Mouse (Mus musculus) heart, postnatal 0 days (tissue): Measurements from ENCODE around the gene Tnrc18. TPM values are rescaled to one million over a fixed set of nuclear protein-coding genes. Genes with fewer than 3 reads are reported as not detected.
A peak's percentile ranks its signal among the peaks of the same experiment; 100 is the strongest.

Source experiments
- ATAC-seq: fragments of 200-750 bp; cut with Nextera tagmentation; 2 replicates; pipeline ENCODE4 v1.8.0; 2017; ENCODE audit warnings: low read depth, moderate number of reproducible peaks, moderate library complexity; ENCODE audit not compliant: insufficient read depth
- DNase-seq: peaks from one replicate; pipeline ENCODE4 v3.0.0-alpha.2; 2016; ENCODE audit warnings: low spot score
- H3K27ac ChIP-seq: fragments of 300-500 bp; sonication (generic); 2 replicates; pipeline ENCODE4 v1.5.1; 2014; ENCODE audit warnings: low read depth, mild to moderate bottlenecking
- H3K27me3 ChIP-seq: fragments of 300-500 bp; sonication (generic); 2 replicates; pipeline ENCODE4 v1.6.1; 2014; ENCODE audit warnings: low read length, mixed read lengths; ENCODE audit not compliant: control insufficient read depth, insufficient read depth
- H3K36me3 ChIP-seq: fragments of 300-500 bp; sonication (generic); replicated peaks from 2 replicates; pipeline ENCODE4 v1.6.1; 2014; ENCODE audit warnings: low read length, mixed read lengths; ENCODE audit not compliant: control insufficient read depth, insufficient read depth
- H3K4me1 ChIP-seq: fragments of 300-500 bp; sonication (generic); 2 replicates; pipeline ENCODE4 v1.6.1; 2014; ENCODE audit warnings: antibody characterized with exemption; ENCODE audit not compliant: control insufficient read depth, insufficient read depth
- H3K4me2 ChIP-seq: fragments of 300-500 bp; sonication (generic); 2 replicates; pipeline ENCODE4 v1.6.1; 2014; ENCODE audit warnings: low read depth, mild to moderate bottlenecking, low read length, moderate library complexity
- H3K4me3 ChIP-seq: fragments of 300-500 bp; sonication (generic); 2 replicates; pipeline ENCODE4 v1.5.1; 2014; ENCODE audit warnings: low read depth, low read length
- H3K9ac ChIP-seq: fragments of 300-500 bp; sonication (generic); replicated peaks from 2 replicates; pipeline ENCODE4 v1.6.1; 2014; ENCODE audit warnings: low read depth, low read length, mixed read lengths
- H3K9me3 ChIP-seq: fragments of 300-500 bp; sonication (generic); replicated peaks from 2 replicates; pipeline ENCODE4 v1.6.1; 2016; ENCODE audit warnings: low read length; ENCODE audit not compliant: control insufficient read depth
- CTCF ChIP-seq: IDR thresholded peaks from 2 replicates; pipeline ENCODE4 v1.5.1; 2016; ENCODE audit warnings: antibody characterized with exemption, control low read depth, low read depth
- EP300 ChIP-seq: IDR thresholded peaks from 2 replicates; pipeline ENCODE4 v1.6.1; 2016; ENCODE audit warnings: antibody characterized with exemption, low read depth
- WGBS: fragments of 180-500 bp; shearing (Covaris S2); extraction: QIAGEN DNeasy Blood & Tissue Kit; methylation state at CpG from one replicate; pipeline ENCODE4 v1.1.7; 2014; 5-methylcytosine and 5-hydroxymethylcytosine counted together
- polyA plus RNA-seq: library from polyadenylated mRNA; unstranded; fragments of >200 nt; fragmentation: Nextera tagmentation; extraction: Ambion mirVana; gene quantifications from 2 replicates; pipeline ENCODE4 v1.2.1, GENCODE M21; 2015
- total RNA-seq: library from RNA; depleted of rRNA; stranded (reverse); fragments of >200 nt; gene quantifications from 2 replicates; pipeline ENCODE4 v1.2.3, GENCODE M21; 2014; ENCODE audit warnings: low replicate concordance

Gene Tnrc18
- total and polyA plus RNA-seq, 2 experiments from 2014 or later = 10.4 to 69.3 TPM

- ATAC-seq (no peak), DNase-seq (no peak)
- H3K4me2 ChIP-seq = no peak overlapping the region; the same call in 1 of the 2 replicates
- 59% methylated on average over 8 of the region's 8 CpGs for WGBS
- H3K27ac ChIP-seq = no peak overlapping the region
- no peak overlapping the region for H3K4me3 ChIP-seq
- peaks cover 11% of the 10 kb centered on the region for H3K36me3 ChIP-seq
- H3K4me1 ChIP-seq = peaks cover 31% of the 10 kb centered on the region
- H3K9ac ChIP-seq = no peak overlapping the region; the same call in 1 of the 2 replicates
- no peak for TF ChIP-seq EP300
- TF ChIP-seq CTCF = no peak
- no peaks in the 10 kb centered on the region for H3K9me3 ChIP-seq
- H3K27me3 ChIP-seq = no peaks in the 10 kb centered on the region
These were observed 5.5 kb downstream of the Tnrc18 start for GRCm38 (mm10) chr5:142811870-142812443.

GRCm38 (mm10) chr5:142810710-142811599 is 6.5 kb downstream of the Tnrc18 start:
- H3K4me3 ChIP-seq = no peak overlapping the region

GRCm38 (mm10) chr5:142807661-142808060 is 9.8 kb downstream of the Tnrc18 start:
- Histone ChIP-seq H3K4me1 (peaks cover 40% of the 10 kb centered on the region), H3K27ac (no peak overlapping the region), H3K9ac (no peak overlapping the region), H3K9me3 (no peaks in the 10 kb centered on the region), H3K27me3 (no peaks in the 10 kb centered on the region), H3K4me2 (no peak overlapping the region), H3K4me3 (no peak overlapping the region), H3K36me3 (peaks cover 23% of the 10 kb centered on the region)
- 79% methylated on average over 7 of the region's 7 CpGs for WGBS
- DNase-seq (no peak), ATAC-seq (no peak)
- no peak for TF ChIP-seq EP300
- no peak for TF ChIP-seq CTCF

More at GRCm38 (mm10) chr5:142810710-142811599, 6.5 kb downstream of the Tnrc18 start:
- Histone ChIP-seq H3K9me3 (no peaks in the 10 kb centered on the region), H3K4me2 (peak overlapping the region; percentile 14; the same call in 1 of the 2 replicates), H3K36me3 (peaks cover 19% of the 10 kb centered on the region), H3K27ac (no peak overlapping the region), H3K9ac (0 out of 2 replicates have a peak overlapping the region, but pooled peaks have one; percentile 35), H3K4me1 (peaks cover 31% of the 10 kb centered on the region), H3K27me3 (no peaks in the 10 kb centered on the region)
- ATAC-seq (no peak), DNase-seq (no peak)
- WGBS = 47% methylated on average over 20 of the region's 20 CpGs
- no peak for TF ChIP-seq EP300
- no peak for TF ChIP-seq CTCF

GRCm38 (mm10) chr5:142803746-142804145 is 13.7 kb downstream of the Tnrc18 start:
- H3K9ac ChIP-seq = no peak overlapping the region
- H3K4me1 ChIP-seq = peaks cover 36% of the 10 kb centered on the region
- no peak overlapping the region for H3K4me2 ChIP-seq
- 89% methylated on average over 1 of the region's 1 CpGs for WGBS
- H3K4me3 ChIP-seq = no peak overlapping the region
- no peaks in the 10 kb centered on the region for H3K9me3 ChIP-seq
- H3K27ac ChIP-seq = peak overlapping the region; percentile 58; the same call in 1 of the 2 replicates
- TF ChIP-seq CTCF (no peak), EP300 (no peak)
- no peak for DNase-seq
- ATAC-seq = no peak
- H3K36me3 ChIP-seq = peaks cover 23% of the 10 kb centered on the region
- H3K27me3 ChIP-seq = no peaks in the 10 kb centered on the region

GRCm38 (mm10) chr5:142802884-142803283 is 14.6 kb downstream of the Tnrc18 start:
- Histone ChIP-seq H3K9ac (no peak overlapping the region), H3K4me1 (peaks cover 44% of the 10 kb centered on the region), H3K4me2 (no peak overlapping the region), H3K27me3 (no peaks in the 10 kb centered on the region), H3K9me3 (no peaks in the 10 kb centered on the region), H3K36me3 (peaks cover 20% of the 10 kb centered on the region), H3K4me3 (no peak overlapping the region), H3K27ac (no peak overlapping the region)
- no peak for DNase-seq
- no peak for TF ChIP-seq EP300
- TF ChIP-seq CTCF = no peak
- 68% methylated on average over 4 of the region's 4 CpGs for WGBS
- ATAC-seq = no peak
